Mouse (Mus musculus): ENCODE measurements around the gene Ucp2. TPM values are rescaled to one million over a fixed set of nuclear protein-coding genes. Genes with fewer than 3 reads are reported as not detected.
A peak's percentile ranks its signal among the peaks of the same experiment; 100 is the strongest.

Ucp2 gene
- polyA plus RNA-seq, 1 experiment from 2014 or later: 617 TPM

- Histone ChIP-seq H3K27ac (ENCODE audit: low read length) (no peak overlapping the region), H3K4me1 (ENCODE audit: insufficient read depth, low read depth, low read length) (no peaks in the 10 kb centered on the region), H3K4me2 (replicated peaks; ENCODE audit: low read depth, low read length) (no peak overlapping the region), H3K9ac (replicated peaks; ENCODE audit: low read depth) (no peak overlapping the region), H3K4me3 (ENCODE audit: low read depth, low read length) (no peak overlapping the region), H3K9me3 (ENCODE audit: low read length) (no peaks in the 10 kb centered on the region), H3K36me3 (ENCODE audit: insufficient read depth, low read length) (no peaks in the 10 kb centered on the region), H3K27me3 (replicated peaks; ENCODE audit: insufficient read depth, low read length) (no peaks in the 10 kb centered on the region)
- WGBS: 96% methylated on average over 3 of the region's 3 CpGs
- TF ChIP-seq CTCF (IDR thresholded peaks at IDR 0.05): no peak
- TF ChIP-seq EP300 (IDR thresholded peaks at IDR 0.05): no peak
- ATAC-seq (no peak), DNase-seq (ENCODE audit: low spot score) (no peak)
Observed at GRCm38 (mm10) chr7:100549796-100550195, 56.7 kb downstream of the Ucp2 start.

DNA sequence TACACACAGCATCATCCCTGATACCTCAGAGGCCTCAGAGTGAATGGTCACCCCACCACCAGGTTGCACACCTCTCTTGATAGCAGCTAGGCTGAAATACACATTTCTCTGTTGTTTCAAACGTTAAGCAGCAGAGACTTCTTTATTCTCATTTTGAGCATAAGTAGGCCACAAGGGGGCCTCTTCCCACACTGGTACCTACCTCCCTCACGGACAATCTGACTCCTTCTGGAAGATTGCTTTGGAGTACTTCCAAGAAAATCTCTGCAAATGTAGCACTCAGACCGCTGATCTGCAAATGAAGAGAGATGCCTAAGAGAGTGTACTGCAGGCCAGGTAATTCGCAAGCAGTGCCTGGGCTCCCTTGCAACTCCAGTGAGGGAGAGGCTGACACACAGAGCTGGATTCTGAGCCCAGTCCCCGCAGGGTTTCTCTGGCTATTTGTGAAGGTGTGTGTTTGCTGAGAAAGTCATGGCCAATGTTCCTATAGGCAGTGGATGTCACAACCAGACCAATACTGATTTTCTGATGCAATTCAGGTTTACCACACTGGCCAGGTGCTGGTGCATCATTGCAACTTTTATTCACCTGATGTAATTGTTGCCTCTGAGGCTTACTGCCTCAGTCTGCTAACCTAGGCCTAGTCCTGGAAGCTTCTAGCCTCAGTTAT is 57.3 kb downstream of the Ucp2 start:
- DNase-seq (ENCODE audit: low spot score) (peak; percentile 24), ATAC-seq (no peak)
- no peak overlapping the region for H3K4me3 ChIP-seq (ENCODE audit: low read depth, low read length)
- H3K36me3 ChIP-seq (ENCODE audit: insufficient read depth, low read length): no peaks in the 10 kb centered on the region
- WGBS: 34% methylated on average over 5 of the region's 5 CpGs
- H3K4me1 ChIP-seq (ENCODE audit: insufficient read depth, low read depth, low read length): no peaks in the 10 kb centered on the region
- no peaks in the 10 kb centered on the region for H3K9me3 ChIP-seq (ENCODE audit: low read length)
- TF ChIP-seq EP300 (IDR thresholded peaks at IDR 0.05) (no peak), CTCF (IDR thresholded peaks at IDR 0.05) (peak; percentile 51)
- H3K4me2 ChIP-seq (replicated peaks; ENCODE audit: low read depth, low read length): no peak overlapping the region
- H3K27me3 ChIP-seq (replicated peaks; ENCODE audit: insufficient read depth, low read length): no peaks in the 10 kb centered on the region
- no peak overlapping the region for H3K27ac ChIP-seq (ENCODE audit: low read length)
- no peak overlapping the region for H3K9ac ChIP-seq (replicated peaks; ENCODE audit: low read depth)

Other genes with a start within 250 kb of the Ucp2 start
- 1.8 and 2.4 TPM in 2 replicates for gene P4ha3, start 207.8 kb upstream of the Ucp2 start, polyA plus RNA-seq (2015; fragmentation: Nextera tagmentation; extraction: Ambion mirVana)
- gene C2cd3, start 121.1 kb upstream of the Ucp2 start, polyA plus RNA-seq (2015; fragmentation: Nextera tagmentation; extraction: Ambion mirVana): 7.5 and 9.2 TPM in 2 replicates
- gene Ppme1, start 121.0 kb upstream of the Ucp2 start, polyA plus RNA-seq (2015; fragmentation: Nextera tagmentation; extraction: Ambion mirVana): 32.6 and 34.3 TPM in 2 replicates
- 0.08 and 0.15 TPM in 2 replicates for gene Ucp3, start 20.3 kb upstream of the Ucp2 start, polyA plus RNA-seq (2015; fragmentation: Nextera tagmentation; extraction: Ambion mirVana)
- 13.7 and 13.8 TPM in 2 replicates for gene Dnajb13, start 21.6 kb downstream of the Ucp2 start, polyA plus RNA-seq (2015; fragmentation: Nextera tagmentation; extraction: Ambion mirVana)
- gene Coa4, start 43.7 kb downstream of the Ucp2 start, polyA plus RNA-seq (2015; fragmentation: Nextera tagmentation; extraction: Ambion mirVana): 17.0 and 18.2 TPM in 2 replicates
- 76.8 and 88.2 TPM in 2 replicates for gene Rab6a, start 114.1 kb downstream of the Ucp2 start, polyA plus RNA-seq (2015; fragmentation: Nextera tagmentation; extraction: Ambion mirVana)
- gene Mrpl48, start 115.0 kb downstream of the Ucp2 start, polyA plus RNA-seq (2015; fragmentation: Nextera tagmentation; extraction: Ambion mirVana): 76.0 and 77.5 TPM in 2 replicates
- 44.4 and 46.0 TPM in 2 replicates for gene Plekhb1, start 169.1 kb downstream of the Ucp2 start, polyA plus RNA-seq (2015; fragmentation: Nextera tagmentation; extraction: Ambion mirVana)
- 28.2 and 35.8 TPM in 2 replicates for gene Fam168a, start 213.3 kb downstream of the Ucp2 start, polyA plus RNA-seq (2015; fragmentation: Nextera tagmentation; extraction: Ambion mirVana)

All from lung, postnatal 0 days (tissue).